Mouse (Mus musculus): ENCODE results near the gene Haus3.

GRCm38 (mm10) chr5:34194975-34195662 is 25.8 kb upstream of the Haus3 start:
- no peak for TF ChIP-seq CHD2 (IDR thresholded peaks at IDR 0.05; ENCODE audit: low read depth, low read length)
- TF ChIP-seq ZNF384 (IDR thresholded peaks at IDR 0.05; ENCODE audit: low read depth, low read length): no peak
- TF ChIP-seq HCFC1 (IDR thresholded peaks at IDR 0.05; ENCODE audit: borderline replicate concordance, insufficient read depth, low read length): no peak
